Mouse (Mus musculus): ENCODE results near the gene Snrpe. TPM values are rescaled to one million over a fixed set of nuclear protein-coding genes. Genes with fewer than 3 reads are reported as not detected.

Snrpe gene
- total RNA-seq, 2 experiments from 2014 or later, result 115 to 123 TPM

Other genes with a start within 250 kb of the Snrpe start
- gene Etnk2, start 246.7 kb downstream of the Snrpe start, total RNA-seq (2021), result under 1 TPM; 0.42 to 0.60 TPM
- gene Sox13, start 185.9 kb downstream of the Snrpe start, total RNA-seq (2021), result 10 to 100 TPM; 18.1 to 19.3 TPM
- gene Zbed6, start 50.6 kb upstream of the Snrpe start, total RNA-seq (2021), result 10 to 100 TPM; 25.1 to 25.5 TPM
- gene Gm38394, start 51.0 kb upstream of the Snrpe start, total RNA-seq (2021), result 10 to 100 TPM; 49.2 to 59.8 TPM
- gene Lax1, start 79.8 kb upstream of the Snrpe start, total RNA-seq (2021), result under 1 TPM; 0.34 to 0.56 TPM
- 10 to 100 TPM; 44.7 to 48.8 TPM for gene Atp2b4, start 190.8 kb upstream of the Snrpe start, total RNA-seq (2021)